Mouse (Mus musculus): ENCODE measurements around the gene Slc16a12.

DNA sequence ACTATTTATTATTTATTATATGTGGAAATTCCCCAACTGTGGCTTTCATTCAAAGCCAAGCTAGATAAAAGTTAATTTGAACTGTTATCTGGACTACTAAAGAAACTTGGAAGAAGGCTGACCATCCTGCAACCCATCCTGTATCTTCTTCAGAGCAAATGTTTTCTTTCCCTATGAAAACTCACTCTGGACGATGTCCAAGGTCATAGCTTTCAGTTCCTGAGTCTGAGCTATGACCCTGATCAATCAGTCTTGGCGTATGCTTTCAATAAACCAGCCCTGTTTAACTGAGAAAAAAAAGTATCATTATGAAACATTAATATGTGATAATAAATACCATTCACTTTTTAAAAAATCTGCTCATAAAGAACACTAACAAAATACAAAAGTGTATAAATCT is 49.6 kb downstream of the Slc16a12 start:
- no peak for TF ChIP-seq CTCF (IDR thresholded peaks at IDR 0.05; ENCODE audit: low read depth)
- TF ChIP-seq EP300 (IDR thresholded peaks at IDR 0.05; ENCODE audit: low read depth): no peak
